ENCODE assay signal across 24 mouse cellular contexts in the genomic region with DNA sequence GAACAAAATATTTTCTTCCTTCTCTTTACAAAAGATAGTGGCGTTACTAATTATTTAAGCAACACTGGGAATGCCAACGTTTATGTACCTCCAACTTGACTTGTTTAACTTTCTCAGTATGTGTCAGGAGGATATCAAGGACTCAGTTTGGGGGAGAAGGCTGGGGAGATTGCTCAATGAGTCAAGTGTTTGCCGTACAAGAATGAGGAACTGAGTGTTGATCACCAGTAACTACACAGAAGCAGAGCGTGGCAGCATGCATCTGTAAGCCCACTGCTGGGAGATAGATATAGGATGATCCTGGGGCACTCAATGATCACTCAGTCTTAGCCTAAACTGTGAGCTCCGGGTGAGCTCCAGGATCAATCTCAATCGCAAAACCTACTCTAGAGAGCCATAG. TPM values are rescaled to one million over a fixed set of nuclear protein-coding genes. Genes with fewer than 3 reads are reported as not detected.
DNase-seq lines count a peak whose midpoint lies in the region; ATAC-seq and TF ChIP-seq lines count a peak whose summit lies in the region.
"Had no signal": no experiment of that assay in that cellular context is flagged by ENCODE, and none has a peak within 500 bp of the region (broad histone marks: within the 10 kb centered on the region; RNA-seq: fewer than 3 reads in every experiment).

No protein-coding gene starts in this region.

- no peak for TF ChIP-seq POLR2A in CH12.LX (IDR thresholded peaks at IDR 0.05; ENCODE audit: low read depth, low read length)

- DNase-seq in lung, postnatal 0 days (ENCODE audit: low spot score), result peak; percentile 18
- no peak for DNase-seq in lung, postnatal 4 days
- peak; percentile 12 for DNase-seq in CH12.LX (ENCODE audit: extremely low read depth)
- DNase-seq in liver, embryonic 11.5 days (ENCODE audit: low spot score), result no peak
- DNase-seq in adrenal gland, adult 8-10 months, result no peak
- DNase-seq: adrenal gland, postnatal 25 days; cerebellum, adult 2 months; cerebellum, postnatal 10 days; embryo, embryonic 11 days; gastrocnemius, adult 2 months; gastrocnemius, postnatal 25 days; heart, adult 18-20 months; heart, postnatal 14 days had no signal

- no peaks in the 10 kb centered on the region for H3K9me3 ChIP-seq in lung, postnatal 0 days (ENCODE audit: low read length)
- no peaks in the 10 kb centered on the region for H3K9me3 ChIP-seq in CH12.LX (replicated peaks; ENCODE audit: low read length)
- no peaks in the 10 kb centered on the region for H3K9me3 ChIP-seq in liver, embryonic 11.5 days (ENCODE audit: control insufficient read depth, low read length)
- no peaks in the 10 kb centered on the region for H3K9me3 ChIP-seq in hindbrain, embryonic 16.5 days (ENCODE audit: control insufficient read depth, low read length)
- H3K9me3 ChIP-seq: embryonic facial prominence, embryonic 15.5 days; forebrain, embryonic 10.5 days; heart, embryonic 15.5 days; hindbrain, embryonic 15.5 days had no signal

- TF ChIP-seq EP300 in lung, postnatal 0 days (IDR thresholded peaks at IDR 0.05), result no peak
- TF ChIP-seq EP300 in CH12.LX (IDR thresholded peaks at IDR 0.05; ENCODE audit: low read length), result 0 out of 2 replicates have a peak, but pooled peaks have one; percentile 12

- ATAC-seq in lung, postnatal 0 days, result no peak
- peak; percentile 97 for ATAC-seq in common myeloid progenitor, adult 5-6 weeks (replicated peaks; ENCODE audit: low read depth, poor library complexity, severe bottlenecking)
- peak; percentile 94 for ATAC-seq in megakaryocyte progenitor cell, adult 5-6 weeks (replicated peaks; ENCODE audit: poor library complexity)
- ATAC-seq in liver, embryonic 11.5 days (replicated peaks; ENCODE audit: low FRiP score), result no peak
- no peak for ATAC-seq in hindbrain, embryonic 16.5 days
- ATAC-seq: forebrain, embryonic 14.5 days; inflammation-experienced regulatory T-cells, adult 6 months had no signal

- dilution Hi-C loops in CH12.LX (cut with MboI; ENCODE audit: extremely low pct_ligation_motif_present, extremely low pct_unique_long_range_greater_than_20kb, low sequenced_read_pairs), result no loop called here

- TF ChIP-seq RAD21 in CH12.LX (IDR thresholded peaks at IDR 0.05; ENCODE audit: low read depth, low read length), result no peak

- H3K4me1 ChIP-seq in lung, postnatal 0 days (ENCODE audit: insufficient read depth, low read depth, low read length), result no peaks in the 10 kb centered on the region
- H3K4me1 ChIP-seq in CH12.LX (ENCODE audit: control insufficient read depth in 1 of 2, insufficient read depth in 2 of 2), result peaks cover 2 to 4% of the 10 kb centered on the region in 2 experiments; a peak in 1 of 4 replicates
- H3K4me1 ChIP-seq in liver, embryonic 11.5 days (replicated peaks; ENCODE audit: control insufficient read depth, insufficient read depth, low read length), result no peaks in the 10 kb centered on the region
- H3K4me1 ChIP-seq in hindbrain, embryonic 16.5 days (ENCODE audit: control insufficient read depth, insufficient read depth, low read depth, low read length), result no peaks in the 10 kb centered on the region
- H3K4me1 ChIP-seq: embryonic facial prominence, embryonic 15.5 days; forebrain, embryonic 10.5 days; heart, embryonic 15.5 days; hindbrain, embryonic 15.5 days had no signal

- no peak overlapping the region for H3K9ac ChIP-seq in lung, postnatal 0 days (replicated peaks; ENCODE audit: low read depth)
- H3K9ac ChIP-seq in CH12.LX (ENCODE audit: insufficient read depth, low read depth), result no peak overlapping the region
- no peak overlapping the region for H3K9ac ChIP-seq in liver, embryonic 11.5 days (ENCODE audit: low read depth, low read length)
- no peak overlapping the region for H3K9ac ChIP-seq in hindbrain, embryonic 16.5 days (ENCODE audit: low read depth, low read length)
- H3K9ac ChIP-seq: embryonic facial prominence, embryonic 15.5 days; heart, embryonic 15.5 days; hindbrain, embryonic 15.5 days had no signal

- 55% methylated on average over 6 of the region's 6 CpGs for WGBS in lung, postnatal 0 days
- whole genome bisulfite sequencing in liver, embryonic 11.5 days, result 51% methylated on average over 6 of the region's 6 CpGs
- 88% methylated on average over 6 of the region's 6 CpGs for WGBS in hindbrain, embryonic 16.5 days

- H3K36me3 ChIP-seq in lung, postnatal 0 days (ENCODE audit: insufficient read depth, low read length), result no peaks in the 10 kb centered on the region
- H3K36me3 ChIP-seq in CH12.LX (replicated peaks in 1 of 2; ENCODE audit: control insufficient read depth in 1 of 2, insufficient read depth in 1 of 2, low read length in 1 of 2), result no peaks in the 10 kb centered on the region
- no peaks in the 10 kb centered on the region for H3K36me3 ChIP-seq in liver, embryonic 11.5 days (ENCODE audit: control insufficient read depth, insufficient read depth, low read length)
- no peaks in the 10 kb centered on the region for H3K36me3 ChIP-seq in hindbrain, embryonic 16.5 days (ENCODE audit: control insufficient read depth, insufficient read depth, low read length)
- H3K36me3 ChIP-seq: embryonic facial prominence, embryonic 15.5 days; forebrain, embryonic 10.5 days; heart, embryonic 15.5 days; hindbrain, embryonic 15.5 days had no signal

- H3K27ac ChIP-seq in lung, postnatal 0 days (ENCODE audit: low read length), result no peak overlapping the region
- no peak overlapping the region for H3K27ac ChIP-seq in CH12.LX (ENCODE audit: insufficient read depth, low read depth)
- no peak overlapping the region for H3K27ac ChIP-seq in liver, embryonic 11.5 days (ENCODE audit: low read depth, low read length)
- no peak overlapping the region for H3K27ac ChIP-seq in hindbrain, embryonic 16.5 days (ENCODE audit: low read depth, low read length)
- H3K27ac ChIP-seq: embryonic facial prominence, embryonic 15.5 days; forebrain, embryonic 10.5 days; gastrocnemius, adult 2 months; heart, embryonic 15.5 days; hindbrain, embryonic 15.5 days had no signal

- in situ Hi-C loops in CH12.LX (cut with MboI; ENCODE audit: low pct_ligation_motif_present, low pct_unique_long_range_greater_than_20kb, low sequenced_read_pairs), result no loop called here

- H3K4me2 ChIP-seq in lung, postnatal 0 days (replicated peaks; ENCODE audit: low read depth, low read length), result no peak overlapping the region
- no peak overlapping the region for H3K4me2 ChIP-seq in CH12.LX (ENCODE audit: insufficient read depth, low read depth, poor library complexity, severe bottlenecking)
- H3K4me2 ChIP-seq in liver, embryonic 11.5 days, result no peak overlapping the region
- H3K4me2 ChIP-seq in hindbrain, embryonic 16.5 days (ENCODE audit: low read length), result no peak overlapping the region
- H3K4me2 ChIP-seq: embryonic facial prominence, embryonic 15.5 days; heart, embryonic 11.5 days; heart, embryonic 15.5 days; hindbrain, embryonic 15.5 days had no signal

- TF ChIP-seq CTCF in lung, postnatal 0 days (IDR thresholded peaks at IDR 0.05), result no peak
- no peak for TF ChIP-seq CTCF in CH12.LX (conservative IDR thresholded peaks at IDR 0.05 in 1 of 2, IDR thresholded peaks at IDR 0.05 in 1 of 2; ENCODE audit: low read depth in 2 of 2, low read length in 2 of 2)

- no peaks in the 10 kb centered on the region for H3K79me2 ChIP-seq in CH12.LX (replicated peaks; ENCODE audit: control insufficient read depth, extremely low read depth, insufficient read depth, poor library complexity, severe bottlenecking)

- H3K4me3 ChIP-seq in lung, postnatal 0 days (ENCODE audit: low read depth, low read length), result no peak overlapping the region
- H3K4me3 ChIP-seq in CH12.LX (replicated peaks in 1 of 3; ENCODE audit: low read depth in 2 of 3, low read length in 2 of 3, poor library complexity in 1 of 3), result no peak overlapping the region
- no peak overlapping the region for H3K4me3 ChIP-seq in liver, embryonic 11.5 days (ENCODE audit: low read depth, low read length)
- no peak overlapping the region for H3K4me3 ChIP-seq in hindbrain, embryonic 16.5 days (ENCODE audit: low read length)
- H3K4me3 ChIP-seq: embryonic facial prominence, embryonic 15.5 days; erythroblast, embryonic 14.5 days; forebrain, embryonic 10.5 days; gastrocnemius, adult 2 months; heart, embryonic 15.5 days; hindbrain, embryonic 15.5 days had no signal

- no peaks in the 10 kb centered on the region for H3K27me3 ChIP-seq in lung, postnatal 0 days (replicated peaks; ENCODE audit: insufficient read depth, low read length)
- H3K27me3 ChIP-seq in CH12.LX (replicated peaks), result no peaks in the 10 kb centered on the region
- H3K27me3 ChIP-seq in liver, embryonic 11.5 days (replicated peaks; ENCODE audit: control insufficient read depth, insufficient read depth, low read length), result no peaks in the 10 kb centered on the region
- no peaks in the 10 kb centered on the region for H3K27me3 ChIP-seq in hindbrain, embryonic 16.5 days (replicated peaks; ENCODE audit: control insufficient read depth, insufficient read depth, low read length)
- H3K27me3 ChIP-seq: embryonic facial prominence, embryonic 15.5 days; heart, embryonic 15.5 days; hindbrain, embryonic 15.5 days had no signal

TF ChIP-seq in CH12.LX, 34 proteins besides CTCF, POLR2A, EP300 and RAD21:
- TF ChIP-seq MAFK (IDR thresholded peaks at IDR 0.05; ENCODE audit: insufficient replicate concordance, low read length) (no peak), RCOR1 (conservative IDR thresholded peaks at IDR 0.05; ENCODE audit: low read depth, low read length) (no peak), UBTF (IDR thresholded peaks at IDR 0.05; ENCODE audit: low read depth, low read length) (no peak)

RNA-seq across cellular contexts. Expression of a gene that starts 12.8 kb away (rescaled TPM):
- polyA plus RNA-seq in lung, postnatal 0 days (2015; fragmentation: Nextera tagmentation; extraction: Ambion mirVana), result 25.2 and 30.0 TPM in 2 replicates
- total RNA-seq in CH12.LX (2012; rRNA removed), result 22.1 and 26.2 TPM in 2 replicates
- total RNA-seq in CH12.LX (2014; rRNA removed), result 20.6 and 22.1 TPM in 2 replicates
- polyA plus RNA-seq in CH12.LX (2012; ENCODE audit: insufficient read length, low read depth), result 20.7 and 21.6 TPM in 2 replicates
- total RNA-seq in common myeloid progenitor, adult 5-6 weeks (2017), result 42.9 and 43.7 TPM in 2 replicates
- total RNA-seq in megakaryocyte progenitor cell, adult 5-6 weeks (2015), result 22.9 and 27.6 TPM in 2 replicates
- total RNA-seq in megakaryocyte progenitor cell, adult 5-6 weeks (2017), result 20.9 and 33.1 TPM in 2 replicates
- 19.2 and 19.6 TPM in 2 replicates for polyA plus RNA-seq in liver, embryonic 11.5 days (2014; fragmentation: Nextera tagmentation; extraction: Ambion mirVana)
- 10 to 100 TPM; 43.8 to 50.6 (median 46.3) TPM for total RNA-seq in adrenal gland, adult 8-10 months (2022)
- 20.2 and 20.3 TPM in 2 replicates for polyA plus RNA-seq in hindbrain, embryonic 16.5 days (2015; fragmentation: Nextera tagmentation; extraction: Ambion mirVana)

Comparison
In these comparisons a context has a peak if more than half of its experiments do, and no peak if none do; other contexts are left out.
1. DNase-seq: peak in lung, postnatal 0 days (single experiment) and CH12.LX (single experiment); none in lung, postnatal 4 days (0 of 2), liver, embryonic 11.5 days (single experiment) and adrenal gland, adult 8-10 months (single experiment).
2. ATAC-seq: peak in common myeloid progenitor, adult 5-6 weeks (single experiment) and megakaryocyte progenitor cell, adult 5-6 weeks (single experiment); none in lung, postnatal 0 days (single experiment), liver, embryonic 11.5 days (single experiment) and hindbrain, embryonic 16.5 days (single experiment).